Mouse (Mus musculus) lung, embryonic 14.5 days (tissue): ENCODE data around the gene Urah. TPM values are rescaled to one million over a fixed set of nuclear protein-coding genes. Genes with fewer than 3 reads are reported as not detected.
A peak's percentile ranks its signal among the peaks of the same experiment; 100 is the strongest.

Source experiments
- ATAC-seq: fragments of 200-750 bp; cut with Nextera tagmentation; 2 replicates; pipeline ENCODE4 v1.8.0; 2017; ENCODE audit warnings: mild to moderate bottlenecking, moderate TSS enrichment, moderate library complexity; ENCODE audit not compliant: insufficient read depth
- DNase-seq: peaks from one replicate; pipeline ENCODE4 v3.0.0-alpha.2; 2015
- H3K27ac ChIP-seq: fragments of 300-500 bp; sonication (generic); 2 replicates; pipeline ENCODE4 v1.5.1; 2014; ENCODE audit warnings: low read depth, mild to moderate bottlenecking, moderate library complexity
- H3K27me3 ChIP-seq: fragments of 300-500 bp; sonication (generic); 2 replicates; pipeline ENCODE4 v1.6.1; 2014; ENCODE audit warnings: low read length, control low read depth; ENCODE audit not compliant: insufficient read depth
- H3K36me3 ChIP-seq: fragments of 300-500 bp; sonication (generic); 2 replicates; pipeline ENCODE4 v1.6.1; 2014; ENCODE audit warnings: control low read depth; ENCODE audit not compliant: insufficient read depth
- H3K4me1 ChIP-seq: fragments of 300-500 bp; sonication (generic); 2 replicates; pipeline ENCODE4 v1.6.1; 2014; ENCODE audit warnings: antibody characterized with exemption, control low read depth; ENCODE audit not compliant: insufficient read depth
- H3K4me2 ChIP-seq: fragments of 300-500 bp; sonication (generic); 2 replicates; pipeline ENCODE4 v1.6.1; 2014; ENCODE audit warnings: mild to moderate bottlenecking
- H3K4me3 ChIP-seq: fragments of 300-500 bp; sonication (generic); 2 replicates; pipeline ENCODE4 v1.5.1; 2014; ENCODE audit warnings: low read depth, low read length
- H3K9ac ChIP-seq: fragments of 300-500 bp; sonication (generic); 2 replicates; pipeline ENCODE4 v1.6.1; 2014
- H3K9me3 ChIP-seq: fragments of 300-500 bp; sonication (generic); 2 replicates; pipeline ENCODE4 v1.6.1; 2016; ENCODE audit warnings: low read depth, low read length, control low read depth
- CTCF ChIP-seq: IDR thresholded peaks from 2 replicates; pipeline ENCODE4 v1.5.1; 2016; ENCODE audit warnings: antibody characterized with exemption, low read depth
- WGBS: fragments of 180-500 bp; shearing (Covaris S2); extraction: QIAGEN DNeasy Blood & Tissue Kit; methylation state at CpG from one replicate; pipeline ENCODE4 v1.1.7; 2014; 5-methylcytosine and 5-hydroxymethylcytosine counted together
- polyA plus RNA-seq: library from polyadenylated mRNA; unstranded; fragments of >200 nt; fragmentation: Nextera tagmentation; extraction: Ambion mirVana; gene quantifications from 2 replicates; pipeline ENCODE4 v1.2.1, GENCODE M21; 2014

Urah gene
- polyA plus RNA-seq, 1 experiment from 2014 or later, result 2.2 TPM

DNA sequence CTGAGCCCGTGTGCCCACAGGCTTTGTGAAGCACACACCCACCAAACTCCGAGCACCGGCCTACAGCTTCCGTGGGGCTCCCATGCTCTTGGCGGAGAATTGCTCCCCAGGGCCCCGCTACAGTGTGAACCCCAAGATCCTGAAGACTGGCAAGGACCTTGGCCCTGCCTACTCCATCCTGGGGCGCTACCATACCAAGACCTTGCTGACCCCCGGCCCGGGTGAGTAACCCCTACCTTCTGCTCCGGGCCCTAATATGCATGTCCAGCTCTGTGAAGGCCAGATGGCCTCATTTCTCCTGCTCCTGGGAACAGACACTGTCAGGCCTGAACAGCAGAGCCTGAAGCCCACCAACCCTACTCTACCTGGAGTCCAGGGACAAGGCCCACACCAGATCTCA, 13.8 kb downstream of the Urah start:
- Histone ChIP-seq H3K4me3 (no peak overlapping the region), H3K4me1 (no peaks in the 10 kb centered on the region), H3K9ac (no peak overlapping the region), H3K36me3 (peaks cover 24% of the 10 kb centered on the region), H3K9me3 (no peaks in the 10 kb centered on the region), H3K27ac (no peak overlapping the region), H3K27me3 (no peaks in the 10 kb centered on the region), H3K4me2 (no peak overlapping the region)
- TF ChIP-seq CTCF, result no peak
- ATAC-seq (no peak), DNase-seq (no peak)
- WGBS, result 96% methylated on average over 10 of the region's 10 CpGs

DNA sequence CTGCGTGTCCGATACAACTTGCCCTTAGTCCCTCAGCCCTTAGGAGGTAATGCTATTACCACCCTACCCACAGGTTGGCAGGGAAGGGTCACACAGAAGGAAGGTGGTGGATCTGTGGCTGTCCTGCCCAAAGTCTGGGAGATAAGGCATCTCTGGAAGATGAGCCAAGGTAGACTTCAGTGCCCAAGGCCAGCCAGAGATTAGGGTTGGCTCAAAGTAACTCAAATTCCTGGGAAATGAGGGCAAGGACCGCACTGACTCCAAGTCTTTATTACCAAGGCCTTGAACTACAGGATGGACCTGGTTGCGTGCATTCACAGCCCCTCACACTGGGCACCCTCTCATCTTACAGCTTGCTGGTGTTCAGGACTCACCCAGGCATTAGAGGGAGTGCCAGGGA, 17.1 kb downstream of the Urah start:
- Histone ChIP-seq H3K9me3 (no peaks in the 10 kb centered on the region), H3K4me2 (no peak overlapping the region), H3K36me3 (peaks cover 35% of the 10 kb centered on the region), H3K4me3 (no peak overlapping the region), H3K9ac (no peak overlapping the region), H3K27ac (no peak overlapping the region), H3K4me1 (no peaks in the 10 kb centered on the region), H3K27me3 (no peaks in the 10 kb centered on the region)
- 88% methylated on average over 4 of the region's 4 CpGs for WGBS
- ATAC-seq (no peak), DNase-seq (no peak)
- TF ChIP-seq CTCF, result no peak

- no peak for ATAC-seq
- WGBS, result 80% methylated on average over 9 of the region's 9 CpGs
These were observed 18.6 kb downstream of the Urah start for GRCm38 (mm10) chr7:140853386-140853785.

GRCm38 (mm10) chr7:140854483-140854882, 19.7 kb downstream of the Urah start:
- Histone ChIP-seq H3K9ac (no peak overlapping the region), H3K9me3 (no peaks in the 10 kb centered on the region), H3K4me3 (no peak overlapping the region), H3K4me2 (no peak overlapping the region), H3K27me3 (no peaks in the 10 kb centered on the region), H3K27ac (no peak overlapping the region), H3K36me3 (peaks cover 47% of the 10 kb centered on the region), H3K4me1 (peaks cover 5% of the 10 kb centered on the region; the same call in 1 of the 2 replicates)
- no peak for TF ChIP-seq CTCF
- DNase-seq (no peak), ATAC-seq (no peak)
- WGBS, result 89% methylated on average over 18 of the region's 18 CpGs

More at GRCm38 (mm10) chr7:140853386-140853785, 18.6 kb downstream of the Urah start:
- H3K4me3 ChIP-seq, result no peak overlapping the region
- no peak for TF ChIP-seq CTCF
- peaks cover 4% of the 10 kb centered on the region; the same call in 1 of the 2 replicates for H3K4me1 ChIP-seq
- DNase-seq, result no peak
- H3K9ac ChIP-seq, result no peak overlapping the region
- no peak overlapping the region for H3K27ac ChIP-seq
- H3K36me3 ChIP-seq, result peaks cover 36% of the 10 kb centered on the region
- H3K4me2 ChIP-seq, result no peak overlapping the region
- H3K9me3 ChIP-seq, result no peaks in the 10 kb centered on the region
- no peaks in the 10 kb centered on the region for H3K27me3 ChIP-seq

GRCm38 (mm10) chr7:140855181-140855580, 20.4 kb downstream of the Urah start:
- Histone ChIP-seq H3K9ac (peak overlapping the region; percentile 85), H3K4me2 (peak overlapping the region; percentile 100), H3K4me1 (peaks cover 5% of the 10 kb centered on the region; the same call in 1 of the 2 replicates), H3K4me3 (peak overlapping the region; percentile 78), H3K27ac (0 out of 2 replicates have a peak overlapping the region, but pooled peaks have one; percentile 83), H3K27me3 (no peaks in the 10 kb centered on the region), H3K9me3 (no peaks in the 10 kb centered on the region), H3K36me3 (peaks cover 54% of the 10 kb centered on the region)
- no peak for DNase-seq
- no peak for TF ChIP-seq CTCF
- ATAC-seq, result no peak
- WGBS, result 71% methylated on average over 9 of the region's 9 CpGs

DNA sequence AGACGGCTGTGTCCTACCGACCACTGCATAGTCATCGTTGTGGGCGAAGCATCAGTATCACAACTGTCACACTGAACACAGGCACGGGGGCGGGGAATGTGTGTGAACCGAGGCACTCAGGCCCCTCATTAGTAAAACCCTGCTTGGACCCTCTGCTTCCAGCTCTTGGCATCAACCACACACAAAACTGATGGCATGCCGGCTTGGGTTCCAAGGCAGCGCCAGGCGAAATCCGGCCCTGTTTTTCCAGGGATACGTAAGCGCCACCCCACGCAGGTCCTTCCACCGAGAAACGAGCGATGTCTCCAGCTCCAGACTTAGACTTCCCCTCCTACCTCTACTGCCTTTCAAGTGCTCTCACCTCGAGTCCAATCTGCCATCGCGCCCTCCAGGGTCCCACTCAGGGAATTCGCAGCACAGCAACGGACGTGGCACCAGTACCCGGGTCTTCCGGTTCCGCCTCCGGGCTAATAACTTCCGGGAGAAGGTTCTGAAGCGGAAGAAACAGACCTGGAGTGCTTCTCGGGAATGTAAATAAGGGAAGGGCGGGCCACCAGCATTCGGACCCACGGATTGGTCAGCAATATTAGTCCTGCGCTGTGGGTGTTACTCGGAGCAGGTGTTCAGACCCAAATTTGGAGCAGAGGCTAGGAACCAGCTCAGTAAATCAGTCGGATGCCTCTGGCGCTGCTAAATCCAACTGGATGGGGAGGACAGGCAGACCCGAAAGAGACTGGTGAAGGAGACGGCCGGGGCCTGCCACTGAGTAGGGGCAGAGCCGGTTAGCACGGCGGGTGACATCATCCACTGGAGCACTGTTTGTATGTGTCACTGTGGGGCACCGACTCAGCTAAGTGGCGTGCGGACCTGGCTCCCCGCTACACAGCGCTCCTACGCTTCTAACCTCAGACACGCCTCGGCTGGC, 21.3 kb downstream of the Urah start, which contains the start of gene Gm45785:
TSS of gene Gm45785 (minus strand) at position 472 of the 925 bp plus-strand sequence.
- Histone ChIP-seq H3K4me2 (peak within 1 kb of the TSS; percentile 100), H3K9ac (peak within 1 kb of the TSS; percentile 85), H3K36me3 (peaks cover 64% of the 10 kb centered on the region), H3K27ac (peak within 1 kb of the TSS; percentile 93), H3K9me3 (no peaks in the 10 kb centered on the region), H3K27me3 (no peaks in the 10 kb centered on the region), H3K4me1 (peaks cover 5% of the 10 kb centered on the region; the same call in 1 of the 2 replicates), H3K4me3 (peak within 1 kb of the TSS; percentile 78)
- peak; percentile 12; the same call in 1 of the 2 replicates for TF ChIP-seq CTCF
- under 1% methylated on average over 51 of the region's 51 CpGs for WGBS
- DNase-seq (peak; percentile 95), ATAC-seq (peak; percentile 81)
